Mouse (Mus musculus) embryonic fibroblast, embryonic 13.5 days (primary cell): Measurements from ENCODE around the gene Prss40. TPM values are rescaled to one million over a fixed set of nuclear protein-coding genes. Genes with fewer than 3 reads are reported as not detected.

Experiments used
- H3K27ac ChIP-seq: 2 replicates; pipeline ENCODE4 v1.5.1; 2012; ENCODE audit warnings: low read length, control low read depth, inconsistent platforms; ENCODE audit not compliant: insufficient read depth
- H3K4me1 ChIP-seq: 2 replicates; pipeline ENCODE4 v1.6.1; 2011; ENCODE audit warnings: low read length; ENCODE audit not compliant: control insufficient read depth, insufficient read depth
- H3K4me3 ChIP-seq: 2 replicates; pipeline ENCODE4 v1.5.1; 2011; ENCODE audit warnings: mild to moderate bottlenecking, control low read depth, low read length; ENCODE audit not compliant: insufficient read depth
- CTCF ChIP-seq: IDR thresholded peaks from 2 replicates; pipeline ENCODE4 v1.5.1; 2011; ENCODE audit warnings: mild to moderate bottlenecking, control low read depth, low read length, moderate library complexity, borderline replicate concordance; ENCODE audit not compliant: insufficient read depth
- POLR2A ChIP-seq: IDR thresholded peaks from 2 replicates; pipeline ENCODE4 v1.6.1; 2011; ENCODE audit warnings: low read depth, mild to moderate bottlenecking, control low read depth, low read length, moderate library complexity
- polyA plus RNA-seq: library from polyadenylated mRNA; stranded (reverse); fragments of >200 nt; gene quantifications from 2 replicates; pipeline ENCODE4 v1.2.4, GENCODE M21; 2011; ENCODE audit warnings: low read depth; ENCODE audit not compliant: missing spikeins, insufficient read length

The Prss40 gene
- polyA plus RNA-seq, 1 experiment: not detected

- H3K4me3 ChIP-seq: no peak within 1 kb of the TSS
- TF ChIP-seq POLR2A (no peak), CTCF (no peak)
Observed at GRCm38 (mm10) chr1:34578851-34579781, 18.4 kb upstream of the Prss40 start, which contains the start of gene Amer3. Amer3 (plus strand) TSS chr1:34579657.

DNA sequence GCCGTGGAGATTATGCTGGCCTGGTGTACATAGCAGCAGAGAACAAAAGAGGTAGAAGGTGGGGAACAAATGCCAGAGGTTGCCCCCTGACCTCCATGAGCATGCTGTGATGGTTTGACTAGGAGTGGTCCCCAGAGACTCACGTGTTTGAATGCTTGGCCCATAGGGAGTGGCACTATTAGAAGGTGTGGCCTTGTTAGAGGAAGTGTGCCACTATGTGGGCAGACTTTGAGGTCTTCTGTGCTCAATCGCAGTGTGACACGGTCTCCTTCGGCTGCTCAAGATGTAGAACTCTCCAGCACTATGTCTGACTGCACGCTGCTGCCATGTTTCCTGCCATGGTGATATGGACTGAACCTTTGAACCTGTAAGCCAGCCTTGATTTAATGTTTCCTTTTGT is 12.5 kb upstream of the Prss40 start:
- TF ChIP-seq CTCF (no peak), POLR2A (no peak)
- no peak overlapping the region for H3K4me3 ChIP-seq
- no peak overlapping the region for H3K27ac ChIP-seq
- H3K4me1 ChIP-seq: no peaks in the 10 kb centered on the region

More at GRCm38 (mm10) chr1:34578851-34579781, 18.4 kb upstream of the Prss40 start, which contains the start of gene Amer3:
- Histone ChIP-seq H3K27ac (no peak within 1 kb of the TSS), H3K4me1 (no peaks in the 10 kb centered on the region)

GRCm38 (mm10) chr1:34571431-34571830 is 10.7 kb upstream of the Prss40 start:
- Histone ChIP-seq H3K4me3 (no peak overlapping the region), H3K4me1 (no peaks in the 10 kb centered on the region), H3K27ac (no peak overlapping the region)
- TF ChIP-seq POLR2A (no peak), CTCF (no peak)

GRCm38 (mm10) chr1:34569876-34570275 is 9.1 kb upstream of the Prss40 start:
- Histone ChIP-seq H3K27ac (no peak overlapping the region), H3K4me3 (no peak overlapping the region), H3K4me1 (no peaks in the 10 kb centered on the region)
- TF ChIP-seq POLR2A (no peak), CTCF (no peak)

- Histone ChIP-seq H3K4me3 (no peak overlapping the region), H3K4me1 (no peaks in the 10 kb centered on the region), H3K27ac (no peak overlapping the region)
- no peak for TF ChIP-seq POLR2A
- TF ChIP-seq CTCF: no peak
Observed at GRCm38 (mm10) chr1:34568120-34568519, 7.4 kb upstream of the Prss40 start.

GRCm38 (mm10) chr1:34564383-34565045 is 3.8 kb upstream of the Prss40 start:
- H3K27ac ChIP-seq: no peak overlapping the region
- TF ChIP-seq POLR2A (no peak), CTCF (no peak)
- H3K4me3 ChIP-seq: no peak overlapping the region
- no peaks in the 10 kb centered on the region for H3K4me1 ChIP-seq

DNA sequence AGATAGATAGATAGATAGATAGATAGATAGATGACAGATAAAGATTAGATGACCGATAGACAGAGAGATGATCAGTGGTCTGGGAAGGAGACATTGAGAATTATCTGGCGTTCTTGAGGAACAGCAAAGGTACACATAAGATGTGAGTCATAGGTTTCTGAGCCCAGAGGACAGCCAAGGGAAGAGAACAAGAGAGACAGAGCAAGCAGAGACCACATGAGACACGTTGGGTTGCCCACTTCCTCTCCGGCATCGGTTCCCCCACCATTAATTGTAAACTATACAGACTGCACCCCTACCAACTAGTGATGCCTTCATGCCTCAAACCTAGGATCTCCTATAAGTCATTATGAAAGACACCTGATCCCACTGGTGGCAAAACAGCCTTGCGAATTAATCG is 6.5 kb downstream of the Prss40 start:
- H3K4me1 ChIP-seq: no peaks in the 10 kb centered on the region
- TF ChIP-seq POLR2A: no peak
- no peak for TF ChIP-seq CTCF
- no peak overlapping the region for H3K27ac ChIP-seq
- H3K4me3 ChIP-seq: no peak overlapping the region

- TF ChIP-seq CTCF (no peak), POLR2A (no peak)
- Histone ChIP-seq H3K27ac (no peak overlapping the region), H3K4me3 (no peak overlapping the region), H3K4me1 (no peaks in the 10 kb centered on the region)
Observed at GRCm38 (mm10) chr1:34553690-34554089, 7.1 kb downstream of the Prss40 start.

GRCm38 (mm10) chr1:34547074-34547473 is 13.7 kb downstream of the Prss40 start:
- no peak for TF ChIP-seq CTCF
- TF ChIP-seq POLR2A: no peak
- Histone ChIP-seq H3K27ac (no peak overlapping the region), H3K4me1 (no peaks in the 10 kb centered on the region), H3K4me3 (no peak overlapping the region)
